Mouse (Mus musculus) hindbrain, embryonic 16.5 days (tissue): ENCODE measurements around the gene Sept12. TPM values are rescaled to one million over a fixed set of nuclear protein-coding genes. Genes with fewer than 3 reads are reported as not detected.
A peak's percentile ranks its signal among the peaks of the same experiment; 100 is the strongest.

Experiments used
- ATAC-seq: fragments of 200-750 bp; cut with Nextera tagmentation; 2 replicates; pipeline ENCODE4 v1.8.0; 2017; ENCODE audit warnings: moderate TSS enrichment, moderate library complexity
- H3K27ac ChIP-seq: fragments of 300-500 bp; sonication (generic); 2 replicates; pipeline ENCODE4 v1.5.1; 2014; ENCODE audit warnings: low read depth, mild to moderate bottlenecking, control low read depth, low read length, moderate library complexity
- H3K27me3 ChIP-seq: fragments of 300-500 bp; sonication (generic); replicated peaks from 2 replicates; pipeline ENCODE4 v1.6.1; 2014; ENCODE audit warnings: low read length; ENCODE audit not compliant: control insufficient read depth, insufficient read depth
- H3K36me3 ChIP-seq: fragments of 300-500 bp; sonication (generic); 2 replicates; pipeline ENCODE4 v1.6.1; 2014; ENCODE audit warnings: mild to moderate bottlenecking, low read length, moderate library complexity, mixed read lengths; ENCODE audit not compliant: control insufficient read depth, insufficient read depth
- H3K4me1 ChIP-seq: fragments of 300-500 bp; sonication (generic); 2 replicates; pipeline ENCODE4 v1.6.1; 2014; ENCODE audit warnings: low read depth, low read length; ENCODE audit not compliant: control insufficient read depth, insufficient read depth
- H3K4me2 ChIP-seq: fragments of 300-500 bp; sonication (generic); 2 replicates; pipeline ENCODE4 v1.6.1; 2014; ENCODE audit warnings: mild to moderate bottlenecking, low read length, control low read depth, moderate library complexity
- H3K4me3 ChIP-seq: fragments of 300-500 bp; sonication (generic); 2 replicates; pipeline ENCODE4 v1.5.1; 2014; ENCODE audit warnings: mild to moderate bottlenecking, low read length, control low read depth, moderate library complexity
- H3K9ac ChIP-seq: fragments of 300-500 bp; sonication (generic); 2 replicates; pipeline ENCODE4 v1.6.1; 2014; ENCODE audit warnings: low read depth, mild to moderate bottlenecking, control low read depth, low read length, moderate library complexity
- H3K9me3 ChIP-seq: fragments of 300-500 bp; sonication (generic); 2 replicates; pipeline ENCODE4 v1.6.1; 2014; ENCODE audit warnings: mild to moderate bottlenecking, low read length, moderate library complexity; ENCODE audit not compliant: control insufficient read depth
- WGBS: fragments of 180-500 bp; shearing (Covaris S2); extraction: QIAGEN DNeasy Blood & Tissue Kit; methylation state at CpG from one replicate; pipeline ENCODE4 v1.1.7; 2014; 5-methylcytosine and 5-hydroxymethylcytosine counted together
- polyA plus RNA-seq: library from polyadenylated mRNA; unstranded; fragments of >200 nt; fragmentation: Nextera tagmentation; extraction: Ambion mirVana; gene quantifications from 2 replicates; pipeline ENCODE4 v1.2.1, GENCODE M21; 2015

Gene Sept12
- polyA plus RNA-seq, 1 experiment from 2014 or later = not detected

DNA sequence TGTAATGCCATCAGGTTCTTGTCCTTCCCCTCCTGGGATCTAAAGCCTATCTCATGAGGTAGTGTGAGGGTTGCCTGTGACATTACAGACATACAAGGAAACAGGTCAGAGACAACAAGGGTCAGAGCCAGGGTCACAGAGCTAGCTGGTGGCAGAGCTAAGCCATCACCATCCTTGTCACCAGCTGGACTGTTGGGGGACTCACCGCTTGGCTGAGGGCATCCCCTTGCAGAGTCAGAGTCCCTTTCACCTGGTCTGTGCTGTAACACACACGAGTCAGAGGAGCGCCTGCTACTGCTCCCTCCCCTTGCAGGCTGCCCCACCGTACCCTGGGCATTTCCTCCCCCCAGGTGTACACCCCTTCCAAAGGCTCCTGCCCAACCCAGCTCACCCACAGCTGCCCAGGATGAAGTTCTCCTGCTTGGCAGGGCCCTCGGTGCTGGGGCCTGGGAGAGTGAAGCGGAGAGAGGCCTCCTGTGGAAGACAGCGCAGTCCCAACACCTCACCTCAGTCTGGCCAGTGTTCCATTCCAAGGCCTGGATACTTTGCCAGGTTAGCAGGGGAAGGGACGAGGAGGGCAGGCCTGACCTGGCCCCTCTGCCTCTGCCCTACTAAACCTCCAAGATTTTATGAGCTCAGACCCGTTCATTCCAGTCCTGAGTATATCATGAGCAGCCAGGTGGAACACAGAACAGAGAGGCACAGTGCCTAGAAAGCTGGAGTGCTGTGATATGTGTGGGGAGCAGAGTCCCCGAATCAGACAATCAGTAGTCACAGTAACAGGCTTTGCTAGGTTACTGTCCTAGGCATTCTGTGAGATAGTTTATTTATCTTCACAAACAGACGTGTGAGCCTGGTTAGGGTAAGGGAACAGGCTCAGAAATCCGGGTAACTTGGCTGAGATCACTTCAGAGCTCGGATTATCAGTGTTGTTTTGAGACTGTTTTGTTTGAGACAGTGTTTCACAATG lies 14.7 kb upstream of the Sept12 start:
- H3K4me1 ChIP-seq = peaks cover 11% of the 10 kb centered on the region
- peak overlapping the region; percentile 77 for H3K4me3 ChIP-seq
- no peak for ATAC-seq
- peak overlapping the region; percentile 74 for H3K4me2 ChIP-seq
- H3K27me3 ChIP-seq = no peaks in the 10 kb centered on the region
- no peaks in the 10 kb centered on the region for H3K9me3 ChIP-seq
- H3K36me3 ChIP-seq = peaks cover 19% of the 10 kb centered on the region
- peak overlapping the region; percentile 88 for H3K27ac ChIP-seq
- peak overlapping the region; percentile 82 for H3K9ac ChIP-seq
- 46% methylated on average over 13 of the region's 13 CpGs for WGBS

DNA sequence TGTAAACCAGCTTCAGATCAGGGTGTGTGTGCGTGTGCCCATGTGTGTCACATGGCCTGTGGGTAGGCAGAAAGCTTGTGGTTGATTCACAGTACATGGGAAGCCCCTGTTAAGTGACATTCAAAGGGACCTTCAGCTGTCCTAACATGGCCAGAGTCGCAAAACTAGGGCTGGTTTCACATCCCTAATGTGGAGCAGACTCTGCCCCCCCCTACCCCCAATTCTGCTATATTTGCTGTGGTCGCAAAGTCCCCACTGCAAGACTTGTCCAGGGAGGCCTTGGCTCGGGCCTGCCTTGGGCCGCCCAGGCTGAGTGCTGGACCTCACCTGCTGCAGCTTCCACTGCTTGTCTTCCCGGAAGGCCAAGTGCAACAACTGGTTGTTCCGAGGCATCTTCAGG lies 13.6 kb upstream of the Sept12 start:
- H3K9ac ChIP-seq = no peak overlapping the region
- no peak for ATAC-seq

DNA sequence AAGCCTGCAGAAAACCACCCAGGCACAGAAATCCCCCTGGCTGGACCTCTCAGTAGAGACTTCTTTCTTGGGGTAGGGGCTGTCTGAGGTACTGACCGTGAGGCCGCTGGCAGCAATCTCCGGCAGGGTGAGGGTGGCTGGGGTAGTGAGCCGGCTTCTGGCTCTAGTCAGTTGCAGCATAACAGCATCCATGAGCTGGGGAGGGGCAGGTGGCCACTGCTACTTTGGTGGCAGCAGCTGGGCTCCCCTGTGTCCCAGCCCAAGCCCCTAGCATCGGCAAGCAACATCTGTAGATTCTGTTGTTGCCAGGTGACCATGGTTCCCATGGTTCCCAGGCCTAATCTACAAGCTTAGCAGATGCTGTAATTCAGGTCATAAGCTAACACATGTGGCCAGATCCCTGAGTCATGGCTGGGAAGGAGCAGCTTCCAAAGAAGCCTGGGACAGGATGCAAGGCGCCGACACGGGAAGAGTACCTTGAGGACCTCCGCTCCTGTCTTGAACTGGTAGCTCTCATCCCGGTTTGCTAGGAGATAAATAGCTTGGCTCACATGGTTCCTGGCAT lies 12.8 kb upstream of the Sept12 start:
- H3K9me3 ChIP-seq = no peaks in the 10 kb centered on the region
- 88% methylated on average over 10 of the region's 10 CpGs for WGBS
- H3K36me3 ChIP-seq = peaks cover 9% of the 10 kb centered on the region
- no peaks in the 10 kb centered on the region for H3K27me3 ChIP-seq
- H3K4me2 ChIP-seq = no peak overlapping the region
- no peak overlapping the region for H3K4me3 ChIP-seq
- H3K9ac ChIP-seq = no peak overlapping the region
- H3K4me1 ChIP-seq = peaks cover 11% of the 10 kb centered on the region
- no peak for ATAC-seq
- H3K27ac ChIP-seq = no peak overlapping the region

More for the DNA sequence above, 13.6 kb upstream of the Sept12 start:
- 95% methylated on average over 7 of the region's 7 CpGs for WGBS
- Histone ChIP-seq H3K27ac (no peak overlapping the region), H3K27me3 (no peaks in the 10 kb centered on the region), H3K36me3 (peaks cover 16% of the 10 kb centered on the region), H3K4me2 (no peak overlapping the region), H3K4me1 (peaks cover 11% of the 10 kb centered on the region), H3K4me3 (no peak overlapping the region), H3K9me3 (no peaks in the 10 kb centered on the region)

DNA sequence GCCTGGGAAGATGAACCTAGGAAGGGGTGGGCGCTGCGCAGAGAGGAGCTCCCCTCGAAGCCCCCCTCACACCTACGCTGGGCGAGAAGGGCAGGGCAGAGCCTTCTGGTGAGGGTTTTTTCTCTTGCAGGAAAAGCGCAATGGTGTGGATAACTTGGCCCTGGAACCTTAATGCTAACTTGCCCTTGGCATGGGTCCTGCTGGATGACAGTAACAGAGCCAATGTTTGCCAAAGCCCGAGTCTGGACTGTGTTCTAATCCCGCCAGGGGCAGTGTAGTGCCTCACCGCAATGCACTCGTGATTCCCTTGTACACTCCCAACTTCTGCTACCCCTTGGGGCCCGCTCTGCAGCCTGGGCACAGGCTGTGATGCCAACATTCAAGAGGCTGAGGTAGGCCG lies 10.4 kb upstream of the Sept12 start:
- Histone ChIP-seq H3K27ac (no peak overlapping the region), H3K4me1 (peaks cover 11% of the 10 kb centered on the region), H3K4me3 (no peak overlapping the region), H3K9ac (no peak overlapping the region), H3K9me3 (no peaks in the 10 kb centered on the region), H3K4me2 (no peak overlapping the region), H3K27me3 (no peaks in the 10 kb centered on the region), H3K36me3 (no peaks in the 10 kb centered on the region)
- ATAC-seq = no peak
- WGBS = 86% methylated on average over 12 of the region's 12 CpGs

DNA sequence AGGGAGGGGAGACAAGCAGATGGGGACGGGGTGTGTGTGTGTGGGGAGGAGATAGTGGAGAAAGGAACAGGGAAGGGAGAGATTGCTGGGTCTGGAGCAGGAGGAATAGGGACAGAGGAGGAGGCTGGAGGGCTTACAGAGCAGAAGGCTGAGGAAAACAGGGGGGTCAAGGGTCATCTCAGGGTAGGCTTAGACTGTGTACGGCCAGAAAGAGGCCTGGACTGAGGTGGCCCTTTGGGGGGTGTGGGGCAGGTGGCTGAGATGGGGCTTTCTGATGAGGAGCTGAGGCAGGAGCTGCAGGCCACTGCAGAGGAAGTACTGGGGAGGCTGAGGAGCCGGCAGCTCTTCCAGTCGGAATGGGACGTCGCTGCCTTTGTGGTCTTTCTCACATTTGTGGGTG lies 9.8 kb upstream of the Sept12 start:
- Histone ChIP-seq H3K27me3 (no peaks in the 10 kb centered on the region), H3K4me2 (no peak overlapping the region), H3K9me3 (no peaks in the 10 kb centered on the region), H3K36me3 (no peaks in the 10 kb centered on the region), H3K4me1 (peaks cover 8% of the 10 kb centered on the region), H3K9ac (no peak overlapping the region), H3K27ac (no peak overlapping the region), H3K4me3 (no peak overlapping the region)
- WGBS = 45% methylated on average over 6 of the region's 6 CpGs
- no peak for ATAC-seq

DNA sequence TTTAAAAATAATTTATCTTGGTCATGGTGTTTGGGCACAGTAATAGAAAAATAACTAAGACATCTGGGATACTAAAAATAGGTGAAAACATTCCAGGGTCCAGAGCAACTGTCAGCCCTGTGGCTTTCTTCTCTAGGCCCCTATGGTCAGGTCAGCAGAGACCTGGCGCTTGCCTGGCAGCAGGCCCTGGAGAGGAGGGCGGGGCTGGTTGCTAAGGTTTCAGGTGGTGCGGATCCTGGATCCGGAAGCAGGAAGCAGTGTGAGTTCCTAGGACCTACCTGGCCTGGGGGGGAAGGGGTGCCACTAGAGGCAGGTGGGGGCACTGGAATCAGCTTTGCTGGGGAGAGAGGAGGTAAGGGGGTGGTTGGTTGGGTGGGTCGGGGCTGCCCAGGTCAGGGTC lies 9.4 kb upstream of the Sept12 start, which contains the start of gene Smim22:
TSS of gene Smim22 (plus strand) at position 222 of the 400 bp plus-strand sequence.
- no peak within 1 kb of the TSS for H3K9ac ChIP-seq
- H3K9me3 ChIP-seq = no peaks in the 10 kb centered on the region
- ATAC-seq = no peak
- no peak within 1 kb of the TSS for H3K4me3 ChIP-seq
- peaks cover 3% of the 10 kb centered on the region for H3K4me1 ChIP-seq
- no peak within 1 kb of the TSS for H3K4me2 ChIP-seq
- no peaks in the 10 kb centered on the region for H3K36me3 ChIP-seq
- no peaks in the 10 kb centered on the region for H3K27me3 ChIP-seq
- no peak within 1 kb of the TSS for H3K27ac ChIP-seq
- WGBS = 59% methylated on average over 5 of the region's 5 CpGs

DNA sequence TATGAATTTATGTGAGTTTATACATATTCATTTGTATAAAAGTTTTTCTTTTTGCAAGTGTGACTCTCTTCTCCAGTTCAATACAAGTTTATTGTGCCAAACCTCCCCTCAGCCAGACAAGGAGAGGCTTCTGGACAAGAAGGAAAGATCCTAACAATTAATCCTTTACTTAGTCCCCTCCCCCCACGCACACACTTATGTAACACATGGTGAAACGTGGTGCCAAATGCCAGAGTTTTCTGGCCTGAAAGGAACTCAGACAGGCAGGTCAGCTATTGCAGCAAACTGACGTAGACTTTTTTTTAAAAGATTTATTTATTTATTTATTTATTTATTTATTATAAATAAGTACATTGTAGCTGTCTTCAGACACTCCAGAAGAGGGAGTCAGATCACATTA lies 3.0 kb upstream of the Sept12 start:
- Histone ChIP-seq H3K9me3 (no peaks in the 10 kb centered on the region), H3K9ac (no peak overlapping the region), H3K36me3 (no peaks in the 10 kb centered on the region), H3K27me3 (no peaks in the 10 kb centered on the region), H3K4me3 (no peak overlapping the region), H3K4me1 (no peaks in the 10 kb centered on the region), H3K4me2 (no peak overlapping the region), H3K27ac (no peak overlapping the region)
- no peak for ATAC-seq
- WGBS = 82% methylated on average over 3 of the region's 3 CpGs

DNA sequence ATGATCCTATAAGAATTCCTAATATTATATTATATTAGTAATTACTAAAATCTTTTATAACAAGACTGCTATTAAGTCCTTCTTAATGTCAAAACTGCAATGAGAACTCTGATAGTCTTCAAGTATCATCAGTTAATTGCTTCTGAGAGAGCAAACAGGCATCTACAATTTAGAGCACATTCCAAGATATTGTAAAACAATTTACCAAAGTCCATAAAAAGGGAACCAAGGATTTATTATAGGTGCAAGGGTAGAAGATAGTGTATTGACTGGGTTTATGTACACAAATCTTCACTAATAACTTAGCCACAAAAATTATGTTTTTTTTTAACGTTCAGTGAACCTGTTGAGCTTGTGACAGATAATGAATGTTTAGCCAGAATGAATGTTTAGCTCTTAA lies 1.3 kb upstream of the Sept12 start:
- 79% methylated on average over 1 of the region's 1 CpGs for whole genome bisulfite sequencing
- Histone ChIP-seq H3K9ac (no peak overlapping the region), H3K27ac (no peak overlapping the region)

DNA sequence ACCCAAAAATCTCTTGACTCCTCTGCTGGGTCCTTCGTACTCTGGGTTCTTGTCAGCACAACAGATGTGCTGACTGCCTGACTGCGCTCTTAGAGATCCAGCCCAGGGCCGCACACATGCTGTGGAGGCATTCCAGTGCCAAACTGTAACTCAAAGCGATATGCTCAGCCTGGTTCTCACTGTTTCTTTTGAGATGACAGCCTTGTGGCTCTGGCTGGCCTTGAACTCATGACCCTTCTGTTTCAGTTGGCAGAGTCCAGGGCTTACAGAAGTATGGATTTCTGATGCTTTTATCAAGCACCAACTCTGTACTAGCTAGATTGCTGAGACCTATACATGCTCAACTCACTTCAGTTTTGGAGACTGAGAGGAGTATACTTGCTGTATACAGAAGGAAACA lies 4.4 kb downstream of the Sept12 start:
- 79% methylated on average over 4 of the region's 4 CpGs for WGBS
- no peak for ATAC-seq
- H3K9ac ChIP-seq = no peak overlapping the region

More for the DNA sequence above, 1.3 kb upstream of the Sept12 start:
- Histone ChIP-seq H3K36me3 (no peaks in the 10 kb centered on the region), H3K4me3 (no peak overlapping the region), H3K9me3 (no peaks in the 10 kb centered on the region), H3K27me3 (no peaks in the 10 kb centered on the region), H3K4me2 (no peak overlapping the region), H3K4me1 (no peaks in the 10 kb centered on the region)
- ATAC-seq = no peak

More for the DNA sequence above, 4.4 kb downstream of the Sept12 start:
- no peak overlapping the region for H3K27ac ChIP-seq
- no peaks in the 10 kb centered on the region for H3K36me3 ChIP-seq
- no peak overlapping the region for H3K4me2 ChIP-seq
- H3K4me1 ChIP-seq = no peaks in the 10 kb centered on the region
- H3K4me3 ChIP-seq = no peak overlapping the region
- H3K9me3 ChIP-seq = no peaks in the 10 kb centered on the region
- H3K27me3 ChIP-seq = no peaks in the 10 kb centered on the region
